Comparison of ENCODE assay signal across 1 mouse cellular context in genomic region chr15:83062582-83062981, GRCm38 (mm10). TPM values are rescaled to one million over a fixed set of nuclear protein-coding genes. Genes with fewer than 3 reads are reported as not detected.
"Had no signal": no experiment of that assay in that cellular context is flagged by ENCODE, and none has a peak within 500 bp of the region (broad histone marks: within the 10 kb centered on the region; RNA-seq: fewer than 3 reads in every experiment).

No protein-coding gene starts in this region.

RNA-seq across cellular contexts. Expression of gene Nfam1, which starts 29.5 kb away (rescaled TPM):
- polyA plus RNA-seq: myocyte had no signal
